Mouse (Mus musculus) adrenal gland, postnatal 4 days (tissue): ENCODE measurements around the gene Vps11. TPM values are rescaled to one million over a fixed set of nuclear protein-coding genes. Genes with fewer than 3 reads are reported as not detected.
"Not testable (repeated sequence)": the region's sequence is repeated elsewhere in the genome, so short reads cannot be mapped to it uniquely, and the experiment has no call there.

Source experiments
- DNase-seq, 2 experiments: peaks; one replicate each; pipeline ENCODE4 v3.0.0; 2021 to 2022; ENCODE audit warnings: low spot score in 2 of 2, mixed read lengths in 2 of 2
- long read RNA-seq, 2 experiments: library from polyadenylated mRNA; stranded (forward); transcript quantifications; one replicate each; pipeline ENCODE4 v2.0.0; 2021
- total RNA-seq, 2 experiments: library from RNA; stranded (reverse); gene quantifications; 2 replicates each; pipeline ENCODE4 v1.2.3; 2021

The Vps11 gene
- total RNA-seq, result 10 to 100 TPM; 65.2 to 73.1 TPM
- long read RNA-seq, experiment 1, transcript Vps11-201 (16 exons, 3,536 nt), result major isoform, 102 of 132 reads
- long read RNA-seq, experiment 1, partial matches to known transcripts, result 15 of 132 reads
- long read RNA-seq, experiment 1, other reads (novel, unspliced or antisense), result 15 of 132 reads
- long read RNA-seq, experiment 2, transcript Vps11-201 (16 exons, 3,536 nt), result major isoform, 166 of 220 reads
- long read RNA-seq, experiment 2, partial matches to known transcripts, result 28 of 220 reads
- long read RNA-seq, experiment 2, other reads (novel, unspliced or antisense), result 25 of 220 reads

DNA sequence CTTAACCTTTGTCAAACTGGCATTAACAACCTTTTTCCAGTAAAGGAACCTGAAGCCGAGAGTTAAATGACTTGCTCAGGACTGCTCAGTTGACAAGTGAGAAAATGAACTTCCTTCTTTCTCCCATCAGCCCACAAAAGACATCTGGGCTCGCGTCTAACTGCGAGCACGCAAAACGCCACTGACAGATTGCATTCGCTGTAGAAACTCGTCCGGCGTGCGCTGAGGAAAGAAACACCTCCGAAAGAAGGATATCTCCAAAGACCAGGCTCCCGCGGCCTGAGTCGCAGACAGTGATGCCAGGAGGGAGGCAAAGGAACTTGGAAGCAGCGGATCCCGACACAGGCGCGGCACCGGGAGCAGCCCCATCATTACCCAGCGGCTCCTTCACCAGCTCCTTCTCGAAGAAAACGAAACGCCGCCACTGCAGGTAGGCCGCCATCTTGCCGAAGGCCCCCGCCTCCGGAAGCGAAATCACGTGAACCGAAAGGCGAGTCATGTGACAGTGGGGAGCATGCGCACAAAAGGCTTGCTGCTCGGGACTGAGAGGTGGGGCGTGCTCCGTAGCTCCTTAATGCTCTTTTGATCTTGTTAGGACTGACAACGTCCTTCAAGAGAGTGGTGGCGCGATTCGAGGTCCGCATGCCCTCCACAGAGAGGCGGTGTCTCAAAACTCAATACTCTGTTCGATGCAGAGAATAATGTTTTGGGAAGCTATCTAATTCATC lies at the start of gene Vps11:
TSS of gene Vps11 (minus strand) at position 481 of the 728 bp plus-strand sequence.
- DNase-seq, result peak; percentile 90 to 93

DNA sequence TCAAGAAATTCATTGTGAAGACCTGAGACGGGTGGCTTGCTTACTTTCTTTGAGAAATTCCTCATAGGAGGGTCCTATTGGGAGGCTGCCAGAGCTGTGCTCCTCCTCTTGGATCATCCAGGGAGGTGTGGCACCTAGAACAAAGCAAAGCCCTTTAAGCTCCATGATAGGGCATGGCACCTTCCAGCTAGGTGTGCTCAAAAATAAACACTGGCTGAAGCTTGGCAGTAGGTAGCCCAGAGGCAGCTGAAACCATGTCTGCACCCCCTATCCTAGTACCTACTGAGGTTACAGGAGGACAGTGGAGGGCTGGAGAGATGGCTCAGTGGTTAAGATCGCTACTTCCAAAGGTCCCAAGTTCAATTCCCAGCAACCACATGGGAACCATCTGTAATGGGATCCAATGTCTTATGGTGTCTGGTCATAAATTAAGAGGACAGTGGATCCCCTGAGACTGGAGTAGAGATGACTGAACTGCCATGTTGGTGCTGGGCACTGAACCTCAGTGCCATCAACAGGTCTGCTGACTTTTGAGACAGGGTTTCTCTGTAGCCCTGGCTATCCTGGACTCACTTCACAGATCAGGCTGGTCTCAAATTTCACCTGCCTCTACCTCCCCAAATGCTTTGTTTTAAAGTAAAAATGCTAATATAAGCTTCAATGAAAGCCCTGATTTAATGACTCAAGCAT lies 49.3 kb upstream of the Vps11 start:
- no peak for DNase-seq

DNA sequence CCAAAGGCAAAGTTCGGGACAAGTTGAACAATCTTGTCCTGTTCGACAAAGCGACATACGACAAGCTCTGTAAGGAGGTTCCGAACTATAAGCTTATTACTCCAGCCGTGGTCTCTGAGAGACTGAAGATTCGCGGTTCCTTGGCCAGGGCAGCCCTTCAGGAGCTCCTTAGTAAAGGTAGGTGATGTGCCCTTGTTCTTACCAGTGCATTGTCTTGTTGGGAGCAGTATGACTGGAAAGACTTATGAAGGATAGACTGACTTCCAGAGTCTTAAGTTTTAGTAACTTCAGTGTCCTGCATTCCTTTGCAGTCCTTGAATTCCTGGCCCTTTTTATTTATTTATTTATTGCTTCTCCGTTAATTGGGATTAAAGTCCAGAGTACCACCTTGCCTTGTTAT lies 47.2 kb upstream of the Vps11 start:
- not testable (repeated sequence) for DNase-seq

DNA sequence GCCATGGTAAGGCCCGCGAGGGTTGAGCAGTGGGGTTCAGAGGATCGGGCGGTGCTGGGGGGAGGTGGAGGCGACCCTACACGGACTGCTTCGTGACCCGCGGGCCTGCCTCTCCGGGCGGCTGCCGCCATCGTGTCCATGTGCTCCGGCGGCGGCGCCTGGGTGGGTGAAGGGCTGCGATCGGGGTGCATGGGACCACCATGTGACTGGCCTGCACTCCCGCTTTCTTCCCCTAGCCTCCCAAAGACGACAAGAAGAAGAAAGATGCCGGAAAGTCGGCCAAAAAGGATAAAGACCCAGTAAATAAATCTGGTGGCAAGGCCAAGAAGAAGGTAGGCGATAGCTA lies 46.3 kb upstream of the Vps11 start:
- no peak for DNase-seq

DNA sequence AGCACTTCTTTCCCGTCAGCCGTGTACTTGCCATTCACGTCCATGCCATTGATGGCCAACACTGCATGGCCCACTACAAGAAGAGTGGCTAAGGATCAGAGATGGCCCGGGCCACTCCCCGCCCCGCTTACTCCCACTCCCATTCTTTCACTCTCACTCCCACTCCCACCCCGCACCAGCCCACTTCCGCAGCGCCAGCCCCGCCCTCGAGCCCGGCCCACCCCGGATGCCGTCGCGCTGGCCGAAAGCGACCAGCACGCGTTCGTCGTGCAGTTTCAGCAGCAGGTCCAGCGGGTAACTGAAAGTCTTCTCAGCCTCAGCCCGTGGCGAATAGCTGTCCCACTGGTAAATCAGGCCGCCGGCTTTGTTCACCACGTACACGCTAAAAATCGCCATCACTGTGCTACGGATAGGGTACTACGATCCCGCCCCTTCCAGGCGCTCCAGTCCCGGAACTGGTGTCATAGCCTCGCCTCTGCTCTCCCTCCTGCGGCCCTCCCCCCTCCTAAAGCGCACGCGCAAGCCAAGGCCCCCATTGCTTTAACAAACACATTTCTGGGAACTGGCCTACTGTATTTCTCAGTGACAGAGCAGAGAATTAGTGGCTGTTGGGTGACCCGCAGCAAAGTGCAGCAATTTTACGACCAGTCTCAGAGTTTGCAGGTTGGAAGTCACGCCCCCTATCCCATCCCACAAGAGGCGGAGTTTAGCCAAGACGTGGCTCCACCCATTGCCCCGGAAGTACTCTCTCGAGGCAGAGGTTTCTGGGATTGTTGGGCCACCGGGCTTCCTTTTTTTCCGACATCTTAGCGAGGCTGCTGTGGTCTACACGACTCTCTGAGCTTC lies 45.7 kb upstream of the Vps11 start, which contains the start of the genes Rps25 and Trappc4:
TSS of gene Rps25 (plus strand) at position 234 of the 846 bp plus-strand sequence.
TSS of gene Trappc4 (minus strand) at position 695 of the 846 bp plus-strand sequence.
- DNase-seq, result peak; percentile 71 to 88

DNA sequence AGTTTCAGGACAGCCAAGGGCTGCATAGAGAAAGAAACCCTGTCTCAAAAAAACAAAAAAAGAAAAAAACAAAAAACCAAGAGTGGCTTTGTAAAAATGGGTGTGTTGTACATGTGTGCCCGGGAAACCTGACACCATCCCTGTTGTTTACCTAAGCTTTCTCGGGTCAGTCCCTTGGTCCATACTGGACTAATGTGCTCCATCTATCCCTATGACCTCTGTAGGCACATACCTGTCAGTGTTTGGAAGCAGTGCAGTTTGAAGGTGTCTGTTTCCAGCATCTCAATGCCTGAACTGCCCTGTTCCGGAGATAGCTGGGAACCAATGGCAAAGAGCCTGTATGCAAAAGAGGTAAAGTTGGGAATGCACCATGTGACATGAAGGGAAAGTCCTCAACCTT lies 43.5 kb upstream of the Vps11 start:
- no peak for DNase-seq

DNA sequence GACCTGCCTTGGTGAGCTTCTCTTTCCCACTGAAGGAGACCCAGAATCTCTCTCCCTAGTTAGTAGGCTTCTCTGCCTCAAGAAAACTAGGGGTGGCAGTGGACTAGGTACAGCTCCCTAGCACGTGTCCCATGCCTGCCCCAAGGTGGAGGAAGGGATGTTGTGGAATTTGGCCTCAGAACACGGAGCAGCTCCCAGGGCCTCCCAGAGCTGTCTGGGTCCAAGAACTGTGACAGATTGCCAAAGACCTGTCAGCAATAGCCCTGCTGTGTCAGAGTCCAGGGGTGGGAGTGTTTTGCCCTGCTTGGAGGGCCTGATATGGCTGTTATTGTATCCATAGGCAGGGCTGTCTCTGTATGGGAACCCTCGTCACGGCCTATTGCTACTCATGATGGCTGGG lies 39.6 kb upstream of the Vps11 start:
- DNase-seq, result no peak

DNA sequence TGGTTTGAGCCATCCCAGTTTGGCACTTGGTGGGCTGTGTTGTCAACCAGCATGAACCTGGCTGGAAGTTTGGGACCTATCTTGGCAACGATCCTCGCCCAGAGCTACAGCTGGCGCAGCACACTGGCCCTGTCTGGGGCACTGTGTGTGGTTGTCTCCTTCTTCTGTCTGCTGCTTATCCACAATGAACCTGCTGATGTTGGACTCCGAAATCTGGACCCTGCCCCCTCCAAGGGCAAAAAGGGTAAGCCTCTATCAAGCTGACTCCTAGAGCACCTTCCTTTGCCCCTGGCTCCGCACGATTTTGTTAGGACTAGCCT lies 38.3 kb upstream of the Vps11 start:
- no peak for DNase-seq

DNA sequence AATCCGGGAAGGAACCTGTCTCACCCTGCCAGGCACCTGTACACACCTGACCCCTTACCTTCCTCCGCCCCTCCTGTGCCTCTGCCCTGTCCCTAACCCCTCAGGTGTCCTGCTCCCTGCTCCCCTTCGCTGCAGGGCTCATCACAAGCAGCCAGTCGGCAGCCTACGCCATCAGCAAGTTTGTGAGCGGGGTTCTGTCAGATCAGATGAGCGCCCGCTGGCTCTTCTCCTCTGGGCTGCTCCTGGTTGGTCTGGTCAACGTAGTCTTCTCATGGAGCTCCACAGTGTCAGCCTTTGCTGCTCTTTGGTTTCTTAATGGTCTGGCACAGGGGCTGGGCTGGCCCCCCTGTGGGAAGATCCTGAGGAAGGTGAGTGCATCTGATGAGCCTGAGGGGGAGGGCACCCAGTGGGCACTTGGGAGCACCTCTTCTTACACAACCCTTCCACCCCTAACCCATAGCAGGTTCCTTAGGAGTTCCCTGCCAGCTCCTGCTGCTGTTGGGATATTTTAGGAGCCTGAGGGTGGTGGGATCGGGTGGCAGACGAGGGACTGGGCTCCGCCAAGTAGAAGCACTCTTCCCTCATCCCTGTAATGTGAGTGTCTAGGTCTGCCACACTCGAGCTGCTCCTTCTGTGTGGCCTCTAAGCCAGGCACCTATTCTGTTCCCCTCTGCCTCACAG lies 37.8 kb upstream of the Vps11 start:
- DNase-seq, result no peak

DNA sequence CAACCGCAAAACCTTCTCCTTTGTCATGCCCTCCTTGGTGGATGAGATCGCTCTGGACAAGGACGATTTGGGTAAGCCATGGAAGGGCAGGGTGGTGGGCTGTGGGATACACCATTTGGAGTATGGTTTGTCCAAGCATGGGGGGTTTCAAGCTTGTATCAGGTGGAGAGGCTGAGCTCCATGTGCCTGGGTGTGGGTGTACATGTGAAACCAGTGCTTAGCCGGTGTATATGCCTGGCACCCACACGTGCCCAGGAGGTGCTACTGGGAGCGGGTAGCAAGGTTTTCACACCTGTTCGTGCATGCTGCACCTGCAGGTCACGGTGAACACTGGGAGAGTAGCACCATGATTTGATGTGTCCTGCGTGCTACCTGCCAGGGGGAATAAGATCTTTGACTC lies 37.1 kb upstream of the Vps11 start:
- DNase-seq, result no peak

DNA sequence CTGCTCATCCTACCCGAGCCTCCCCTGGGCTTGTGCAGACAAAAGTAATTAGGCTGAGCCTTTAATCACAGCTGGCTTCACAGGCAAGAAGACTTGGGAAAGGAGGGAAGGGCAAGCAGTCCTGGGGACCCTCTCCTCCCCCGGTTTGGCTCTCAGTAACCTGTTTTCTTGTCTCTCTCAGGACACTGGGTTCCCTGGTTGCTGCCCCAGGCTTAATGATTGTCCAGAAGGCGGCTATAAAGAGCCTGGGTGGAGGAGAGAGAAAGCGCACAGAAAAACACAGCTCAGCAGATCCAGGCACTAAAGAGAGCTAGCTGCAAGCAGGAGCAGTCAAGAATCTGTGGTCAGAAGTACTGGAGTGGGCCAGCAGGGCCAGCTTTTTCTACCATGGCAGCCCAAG lies 36.6 kb upstream of the Vps11 start:
- DNase-seq, result no peak

DNA sequence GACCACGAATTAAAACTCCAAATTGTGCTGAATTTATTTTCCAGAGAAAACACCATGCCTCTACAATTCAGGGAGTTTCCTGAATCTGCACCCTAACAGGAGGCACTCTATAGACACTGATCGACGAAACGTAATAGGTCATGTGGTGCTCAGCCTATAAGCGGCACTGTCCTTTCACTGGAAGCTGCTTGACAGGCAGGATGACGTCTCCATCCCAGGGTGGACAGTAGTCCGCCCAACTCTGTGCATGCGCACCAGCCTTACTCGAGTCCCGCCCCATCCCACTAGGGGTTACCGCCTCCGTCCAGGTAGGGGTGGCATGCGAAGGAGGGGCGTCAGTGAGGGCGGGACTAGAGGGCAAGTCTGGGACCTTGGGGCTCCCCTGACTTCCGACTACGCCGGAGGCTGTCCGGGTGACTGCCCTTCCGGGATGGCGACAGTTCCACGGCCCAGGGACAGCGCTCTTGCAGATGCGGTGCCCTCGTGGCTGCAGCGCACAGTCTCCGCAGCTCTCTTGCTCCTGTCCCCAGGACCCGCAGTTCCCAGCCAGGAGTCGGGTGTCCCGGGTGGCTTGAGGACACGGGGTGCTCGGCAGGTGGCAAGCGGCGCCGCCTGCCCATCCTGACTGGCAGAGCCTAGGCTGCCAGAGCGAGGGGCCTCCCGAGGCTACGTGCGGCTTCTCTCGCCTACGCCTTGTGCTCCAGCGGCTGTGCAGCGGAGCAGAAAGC lies 35.4 kb upstream of the Vps11 start, which contains the start of gene Slc37a4:
TSS of gene Slc37a4 (plus strand) at position 169 of the 728 bp plus-strand sequence.
- DNase-seq, result peak; percentile 79 to 93

DNA sequence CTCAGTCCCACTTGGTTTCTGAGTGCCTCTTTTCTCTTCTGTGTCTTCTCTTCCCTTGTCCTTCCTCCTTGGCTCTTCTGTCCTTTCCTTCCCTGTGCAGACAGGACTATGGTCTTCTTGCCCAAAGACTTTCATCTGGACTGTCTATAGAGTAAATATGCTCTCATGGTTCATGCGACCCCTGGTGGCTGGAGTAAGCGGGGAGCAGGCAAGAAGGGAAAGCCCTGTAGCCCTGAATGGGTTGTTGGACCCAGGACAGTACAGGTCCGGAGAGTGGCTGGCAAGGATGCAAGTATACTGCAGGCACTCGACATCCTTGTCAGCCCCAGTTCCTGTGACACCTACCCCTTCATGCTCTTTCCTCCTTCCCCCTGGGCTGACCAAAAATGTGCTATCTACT lies 30.0 kb upstream of the Vps11 start:
- DNase-seq, result peak in 1 of 2 experiments; percentile 68

DNA sequence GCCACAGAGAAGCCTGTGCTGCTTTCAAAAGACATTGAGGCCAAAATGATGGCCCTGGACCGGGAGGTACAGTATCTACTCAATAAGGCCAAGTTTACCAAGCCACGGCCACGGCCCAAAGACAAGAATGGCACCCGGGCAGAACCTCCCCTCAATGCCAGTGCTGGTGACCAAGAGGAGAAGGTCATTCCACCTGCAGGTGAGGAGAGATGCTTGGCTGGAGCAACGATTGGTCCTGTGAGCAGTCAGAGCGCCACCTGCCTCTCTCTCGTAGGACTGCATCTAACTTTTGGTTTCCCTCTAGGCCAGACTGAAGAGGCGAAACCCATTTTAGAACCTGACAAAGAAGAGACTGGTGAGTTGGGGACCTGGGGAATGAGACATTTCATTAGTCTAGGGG lies 27.8 kb upstream of the Vps11 start:
- no peak for DNase-seq

DNA sequence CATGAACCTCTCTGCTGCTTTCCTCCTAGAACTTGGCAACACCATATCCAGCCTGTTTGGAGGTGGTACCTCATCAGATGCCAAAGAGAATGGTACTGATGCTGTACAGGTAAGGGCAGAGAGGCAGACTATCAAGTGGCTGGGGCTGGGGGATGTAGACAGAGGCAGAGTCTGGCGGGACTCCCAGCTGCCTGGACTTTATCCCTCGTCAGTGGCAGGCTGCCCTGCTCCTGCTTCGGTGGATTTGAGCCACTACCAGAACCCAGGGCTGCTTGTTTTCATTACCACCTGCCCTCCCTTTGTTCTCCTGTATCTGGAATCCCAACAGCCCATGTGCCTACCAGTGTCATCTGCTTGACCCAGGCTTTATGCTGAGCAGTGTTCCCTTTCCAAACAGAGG lies 25.8 kb upstream of the Vps11 start:
- DNase-seq, result no peak

DNA sequence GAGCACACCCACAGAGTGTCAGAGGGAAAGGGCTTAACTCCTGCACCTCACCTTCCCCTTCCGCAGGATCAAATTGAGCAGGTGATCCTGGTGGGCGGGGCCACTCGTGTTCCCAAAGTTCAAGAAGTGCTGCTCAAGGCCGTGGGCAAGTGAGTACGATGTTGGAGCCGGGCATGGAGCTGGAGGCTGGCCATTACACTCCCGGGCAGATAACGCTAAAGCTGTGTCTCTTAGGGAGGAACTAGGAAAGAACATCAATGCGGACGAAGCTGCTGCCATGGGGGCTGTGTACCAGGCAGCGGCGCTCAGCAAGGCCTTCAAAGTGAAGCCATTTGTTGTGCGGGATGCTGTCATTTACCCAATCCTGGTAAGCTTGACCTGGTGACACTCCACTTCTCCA lies 23.1 kb upstream of the Vps11 start:
- DNase-seq, result no peak

DNA sequence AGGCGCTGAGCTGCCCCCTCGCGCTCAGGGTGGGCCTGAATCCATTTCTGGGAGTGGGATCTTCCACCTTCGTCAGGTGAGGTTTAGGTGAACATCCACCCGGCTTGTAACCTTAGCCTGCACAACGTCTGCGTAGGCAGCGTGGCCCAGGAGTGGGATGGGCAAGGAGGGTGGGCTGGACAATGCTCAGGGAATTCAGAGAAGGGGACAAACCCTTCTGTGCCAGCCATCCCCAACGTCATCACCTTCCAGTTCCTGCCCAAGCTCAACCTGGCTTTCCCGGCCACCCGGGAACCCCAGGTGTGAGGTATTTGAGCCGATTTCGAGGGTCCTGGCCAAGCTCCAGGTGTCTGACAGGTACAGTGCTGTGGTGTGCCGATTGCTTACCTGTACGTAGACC lies 18.4 kb upstream of the Vps11 start:
- no peak for DNase-seq

DNA sequence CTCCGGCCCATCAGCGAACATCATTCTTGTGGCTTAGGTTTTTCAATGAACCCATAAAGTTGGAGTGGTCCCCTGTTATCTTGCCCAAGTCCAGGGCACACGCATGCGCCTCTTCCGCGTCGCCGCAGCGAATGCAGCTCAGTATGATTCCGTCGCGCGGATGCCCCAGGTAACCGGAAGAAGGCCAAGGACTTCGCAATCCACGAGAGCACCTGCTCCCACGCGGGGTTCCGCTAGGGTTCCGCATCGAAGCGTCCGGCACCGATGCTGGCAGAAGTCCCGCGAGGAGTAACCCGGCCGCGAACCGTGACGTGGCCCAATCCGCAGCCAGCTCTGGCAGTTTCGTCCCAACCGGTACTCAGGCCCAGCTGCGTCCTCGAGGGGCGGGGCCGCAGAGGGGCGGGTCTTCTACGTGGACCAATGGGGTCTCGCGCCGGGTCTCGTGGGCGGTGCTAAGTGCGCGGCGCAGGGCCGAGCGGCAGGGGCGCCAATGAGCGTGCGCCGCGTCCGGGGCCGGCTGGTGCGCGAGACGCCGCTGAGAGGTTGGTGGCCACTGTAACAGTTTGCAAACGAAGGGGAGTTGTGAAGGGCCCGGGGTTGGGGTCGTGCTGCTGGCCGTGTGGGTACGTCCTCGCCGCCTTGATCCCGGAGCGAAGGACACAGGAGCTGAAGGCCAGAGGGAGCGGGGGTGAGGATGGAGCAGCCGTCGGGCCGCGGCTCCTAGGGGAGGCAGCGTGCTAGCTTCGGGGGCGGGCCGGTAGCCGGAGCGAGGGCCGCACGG lies 17.8 kb upstream of the Vps11 start, which contains the start of gene Hyou1:
TSS of gene Hyou1 (plus strand) at position 437 of the 781 bp plus-strand sequence.
- DNase-seq, result peak; percentile 98 to 99

DNA sequence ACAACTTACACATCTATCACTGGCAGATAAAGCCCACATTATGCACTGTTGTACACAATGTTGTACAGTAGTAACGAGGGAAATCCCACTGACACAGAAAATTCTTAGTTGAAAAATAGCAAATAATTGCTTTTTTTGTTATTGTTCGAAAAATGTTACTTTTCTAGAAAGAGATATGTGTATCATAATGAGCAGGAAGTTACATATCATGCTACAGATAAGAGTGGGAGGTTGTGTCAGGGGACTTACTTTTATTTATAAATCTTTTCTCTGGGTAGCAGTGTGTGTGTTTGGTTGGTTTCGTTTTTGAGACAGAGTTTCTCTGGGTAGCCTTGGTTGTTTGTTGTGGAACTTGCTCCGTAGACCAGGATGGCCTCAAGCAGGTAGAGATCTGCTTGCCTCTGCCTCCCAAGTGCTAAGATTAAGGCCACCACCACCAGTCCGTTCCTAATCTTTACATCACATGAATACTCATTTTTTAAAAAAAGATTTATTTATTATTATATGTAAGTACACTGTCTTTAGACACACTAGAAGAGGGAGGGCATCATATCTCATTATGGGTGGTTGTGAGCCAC lies 16.8 kb upstream of the Vps11 start:
- DNase-seq, result no peak
